Comparison of ENCODE assay signal across 37 mouse cellular contexts in the genomic region with DNA sequence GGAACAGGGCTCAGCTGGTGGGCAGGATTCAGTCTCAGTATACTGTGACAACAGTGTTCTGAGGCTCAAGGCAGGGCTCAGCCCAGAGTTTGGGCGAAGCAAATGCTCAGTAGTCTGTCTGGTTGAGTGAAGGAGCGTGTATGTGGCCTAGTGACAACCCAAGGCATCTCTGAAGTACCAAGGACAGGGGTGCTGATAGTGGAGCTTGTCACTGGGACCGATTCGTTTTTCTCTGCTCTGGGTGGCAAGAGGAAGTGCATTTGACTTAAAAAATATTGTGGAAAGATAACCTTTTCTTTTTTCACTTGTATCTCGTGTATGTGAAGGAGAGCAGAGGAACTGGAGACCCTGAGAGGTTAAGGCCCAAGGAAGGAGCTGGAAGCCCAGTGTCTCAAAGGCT. TPM values are rescaled to one million over a fixed set of nuclear protein-coding genes. Genes with fewer than 3 reads are reported as not detected.
"Had no signal": no experiment of that assay in that cellular context is flagged by ENCODE, and none has a peak within 500 bp of the region (broad histone marks: within the 10 kb centered on the region; RNA-seq: fewer than 3 reads in every experiment).

No protein-coding gene starts in this region.

- H3K36me3 ChIP-seq: limb, embryonic 10.5 days; limb, embryonic 12.5 days; limb, embryonic 13.5 days; limb, embryonic 15.5 days; liver, embryonic 12.5 days; liver, embryonic 13.5 days; liver, embryonic 15.5 days; lung, embryonic 15.5 days; midbrain, embryonic 10.5 days; midbrain, embryonic 12.5 days; midbrain, embryonic 13.5 days; midbrain, embryonic 15.5 days; neural tube, embryonic 12.5 days; neural tube, embryonic 13.5 days had no signal

- H3K4me3 ChIP-seq: limb, embryonic 10.5 days; limb, embryonic 12.5 days; limb, embryonic 13.5 days; limb, embryonic 15.5 days; liver, embryonic 12.5 days; liver, embryonic 13.5 days; liver, embryonic 15.5 days; lung, embryonic 15.5 days; megakaryocyte, embryonic 14.5 days; midbrain, embryonic 10.5 days; midbrain, embryonic 12.5 days; midbrain, embryonic 13.5 days; midbrain, embryonic 15.5 days; myocyte; neural tube, embryonic 12.5 days; neural tube, embryonic 13.5 days had no signal

- ATAC-seq: liver, embryonic 12.5 days; liver, postnatal 0 days; lung, postnatal 0 days; midbrain, embryonic 13.5 days; midbrain, embryonic 15.5 days; midbrain, embryonic 16.5 days had no signal

- H3K27ac ChIP-seq: limb, embryonic 10.5 days; limb, embryonic 12.5 days; limb, embryonic 13.5 days; limb, embryonic 15.5 days; liver, embryonic 12.5 days; liver, embryonic 13.5 days; liver, embryonic 14.5 days; liver, embryonic 15.5 days; lung, embryonic 15.5 days; macrophage; midbrain, embryonic 10.5 days; midbrain, embryonic 12.5 days; neural tube, embryonic 12.5 days had no signal

- H3K4me1 ChIP-seq: lung, embryonic 15.5 days had no signal

- H3K9me3 ChIP-seq: limb, embryonic 10.5 days; limb, embryonic 12.5 days; limb, embryonic 13.5 days; limb, embryonic 15.5 days; liver, embryonic 12.5 days; liver, embryonic 13.5 days; liver, embryonic 15.5 days; lung, embryonic 15.5 days; midbrain, embryonic 10.5 days; midbrain, embryonic 12.5 days; midbrain, embryonic 13.5 days; midbrain, embryonic 15.5 days; neural tube, embryonic 12.5 days; neural tube, embryonic 13.5 days had no signal

- DNase-seq: left cerebral cortex, postnatal 4 days; liver; liver, embryonic 13.5 days; liver, postnatal 0 days; lung, adult 18-20 months; lung, adult 2 months; lung, embryonic 14.5 days; lung, postnatal 10 days; lung, postnatal 14 days; lung, postnatal 36 days; lung, postnatal 4 days; midbrain, embryonic 14.5 days had no signal

- H3K4me2 ChIP-seq: limb, embryonic 12.5 days; limb, embryonic 13.5 days; limb, embryonic 15.5 days; liver, embryonic 11.5 days; liver, embryonic 12.5 days; liver, embryonic 13.5 days; liver, embryonic 15.5 days; lung, embryonic 14.5 days; lung, embryonic 15.5 days; midbrain, embryonic 11.5 days; midbrain, embryonic 12.5 days; midbrain, embryonic 13.5 days; midbrain, embryonic 15.5 days; neural tube, embryonic 12.5 days; neural tube, embryonic 13.5 days had no signal

- H3K27me3 ChIP-seq: limb, embryonic 12.5 days; limb, embryonic 13.5 days; limb, embryonic 15.5 days; lung, embryonic 15.5 days; midbrain, embryonic 12.5 days; midbrain, embryonic 13.5 days; midbrain, embryonic 15.5 days; neural tube, embryonic 12.5 days; neural tube, embryonic 13.5 days had no signal

- H3K9ac ChIP-seq: limb, embryonic 12.5 days; limb, embryonic 13.5 days; limb, embryonic 15.5 days; liver, embryonic 12.5 days; liver, embryonic 13.5 days; liver, embryonic 14.5 days; liver, embryonic 15.5 days; liver, postnatal 0 days; lung, embryonic 14.5 days; lung, embryonic 15.5 days; midbrain, embryonic 12.5 days; midbrain, embryonic 13.5 days; midbrain, embryonic 15.5 days; neural tube, embryonic 12.5 days; neural tube, embryonic 13.5 days had no signal

RNA-seq across cellular contexts. Expression of a gene that starts 37.8 kb away (rescaled TPM):
- total RNA-seq: megakaryocyte progenitor cell, adult 5-6 weeks; megakaryocyte, adult 5-6 weeks; megakaryocyte-erythroid progenitor cell, adult 5-6 weeks; monocyte, adult 5-6 weeks had no signal
- polyA plus RNA-seq: liver, embryonic 12.5 days had no signal
